Mouse (Mus musculus): ENCODE measurements around the gene Clasp2. TPM values are rescaled to one million over a fixed set of nuclear protein-coding genes. Genes with fewer than 3 reads are reported as not detected.

Clasp2 gene
- total and polyA plus RNA-seq, 3 experiments, result 28.7 to 209 (median 30.8) TPM

GRCm38 (mm10) chr9:113867951-113868350, 126.7 kb downstream of the Clasp2 start:
- H3K4me3 ChIP-seq (ENCODE audit: control insufficient read depth in 1 of 2, insufficient read depth in 1 of 2, low read depth in 2 of 2, low read length in 2 of 2), result no peak overlapping the region
- no peak for DNase-seq (ENCODE audit: low read depth, low spot score)
- peaks cover 7 to 16% of the 10 kb centered on the region in 2 experiments for H3K36me3 ChIP-seq (ENCODE audit: control insufficient read depth in 1 of 2, insufficient read depth in 2 of 2, low read length in 2 of 2)
- peaks cover 4 to 12% of the 10 kb centered on the region in 2 experiments for H3K4me1 ChIP-seq (ENCODE audit: control insufficient read depth in 1 of 2, insufficient read depth in 2 of 2, low read length in 2 of 2)
- no peaks in the 10 kb centered on the region for H3K9me3 ChIP-seq (replicated peaks; ENCODE audit: insufficient read depth, low read length)
- TF ChIP-seq POLR2AphosphoS5 (IDR thresholded peaks at IDR 0.05; ENCODE audit: borderline replicate concordance, low read depth, low read length) (no peak), MEF2A (IDR thresholded peaks at IDR 0.05; ENCODE audit: extremely low read depth, insufficient replicate concordance, low read depth, low read length, poor library complexity, severe bottlenecking) (no peak), ZNF384 (IDR thresholded peaks at IDR 0.05; ENCODE audit: low read depth, low read length) (no peak), ZC3H11A (IDR thresholded peaks at IDR 0.05; ENCODE audit: low read depth, low read length) (no peak), EP300 (IDR thresholded peaks at IDR 0.05; ENCODE audit: low read depth in 1 of 2, low read length in 2 of 2) (no peak), SIN3A (IDR thresholded peaks at IDR 0.05; ENCODE audit: low read length) (no peak), USF1 (IDR thresholded peaks at IDR 0.05; ENCODE audit: low read depth, low read length) (no peak), GATA1 (IDR thresholded peaks at IDR 0.05; ENCODE audit: low read depth, low read length) (no peak), USF2 (IDR thresholded peaks at IDR 0.05; ENCODE audit: borderline replicate concordance in 1 of 2, insufficient read depth in 1 of 2, low read depth in 1 of 2, low read length in 2 of 2) (no peak), MYC (IDR thresholded peaks at IDR 0.05; ENCODE audit: low read depth, low read length) (no peak), MAZ (IDR thresholded peaks at IDR 0.05; ENCODE audit: low read depth, low read length) (no peak), HCFC1 (IDR thresholded peaks at IDR 0.05; ENCODE audit: low read depth, low read length) (no peak), RAD21 (IDR thresholded peaks at IDR 0.05; ENCODE audit: low read depth, low read length) (no peak), CHD2 (IDR thresholded peaks at IDR 0.05; ENCODE audit: low read length) (no peak), TAL1 (IDR thresholded peaks at IDR 0.05; ENCODE audit: low read length) (no peak), ZMIZ1 (IDR thresholded peaks at IDR 0.05; ENCODE audit: low read depth, low read length) (no peak), ETS1 (IDR thresholded peaks at IDR 0.05; ENCODE audit: low read depth, low read length) (no peak)
- H3K9ac ChIP-seq (ENCODE audit: control insufficient read depth, low read depth, low read length, poor library complexity, severe bottlenecking), result no peak overlapping the region
- H3K27ac ChIP-seq (ENCODE audit: control insufficient read depth, low read depth, low read length), result no peak overlapping the region
- no peaks in the 10 kb centered on the region for H3K27me3 ChIP-seq (ENCODE audit: control insufficient read depth in 1 of 2, insufficient read depth in 2 of 2, low read length in 2 of 2)
- H3K79me2 ChIP-seq (ENCODE audit: control insufficient read depth, insufficient read depth, low read length, poor library complexity), result no peaks in the 10 kb centered on the region

GRCm38 (mm10) chr9:113894903-113895302, 153.6 kb downstream of the Clasp2 start:
- DNase-seq (ENCODE audit: low read depth, low spot score), result no peak
- Histone ChIP-seq H3K27ac (ENCODE audit: control insufficient read depth, low read depth, low read length) (no peak overlapping the region), H3K4me1 (ENCODE audit: control insufficient read depth in 1 of 2, insufficient read depth in 2 of 2, low read length in 2 of 2) (peaks cover 0 to 3% of the 10 kb centered on the region in 2 experiments; a peak in 1 of 4 replicates), H3K36me3 (ENCODE audit: control insufficient read depth in 1 of 2, insufficient read depth in 2 of 2, low read length in 2 of 2) (peaks cover 0 to 11% of the 10 kb centered on the region in 2 experiments; a peak in 2 of 4 replicates), H3K79me2 (ENCODE audit: control insufficient read depth, insufficient read depth, low read length, poor library complexity) (no peaks in the 10 kb centered on the region), H3K27me3 (ENCODE audit: control insufficient read depth in 1 of 2, insufficient read depth in 2 of 2, low read length in 2 of 2) (no peaks in the 10 kb centered on the region), H3K9ac (ENCODE audit: control insufficient read depth, low read depth, low read length, poor library complexity, severe bottlenecking) (no peak overlapping the region), H3K4me3 (ENCODE audit: control insufficient read depth in 1 of 2, insufficient read depth in 1 of 2, low read depth in 2 of 2, low read length in 2 of 2) (no peak overlapping the region), H3K9me3 (replicated peaks; ENCODE audit: insufficient read depth, low read length) (no peaks in the 10 kb centered on the region)
- TF ChIP-seq MAFK (IDR thresholded peaks at IDR 0.05; ENCODE audit: borderline replicate concordance, low read depth, low read length) (no peak), CHD1 (IDR thresholded peaks at IDR 0.05; ENCODE audit: low read depth, low read length) (no peak), JUND (IDR thresholded peaks at IDR 0.05; ENCODE audit: low read depth, low read length) (no peak), GABPA (IDR thresholded peaks at IDR 0.05; ENCODE audit: low read depth, low read length) (no peak), POLR2AphosphoS5 (IDR thresholded peaks at IDR 0.05; ENCODE audit: borderline replicate concordance, low read depth, low read length) (no peak), MAX (IDR thresholded peaks at IDR 0.05; ENCODE audit: low read length) (no peak), MEF2A (IDR thresholded peaks at IDR 0.05; ENCODE audit: extremely low read depth, insufficient replicate concordance, low read depth, low read length, poor library complexity, severe bottlenecking) (no peak), CHD2 (IDR thresholded peaks at IDR 0.05; ENCODE audit: low read length) (no peak), POLR2A (IDR thresholded peaks at IDR 0.05; ENCODE audit: control insufficient read depth in 1 of 2, insufficient read depth in 1 of 2, low read depth in 1 of 2, low read length in 2 of 2, poor library complexity in 1 of 2) (no peak), USF2 (IDR thresholded peaks at IDR 0.05; ENCODE audit: borderline replicate concordance in 1 of 2, insufficient read depth in 1 of 2, low read depth in 1 of 2, low read length in 2 of 2) (no peak), TCF12 (IDR thresholded peaks at IDR 0.05; ENCODE audit: low read depth, low read length) (no peak), NELFE (IDR thresholded peaks at IDR 0.05; ENCODE audit: low read depth, low read length) (no peak), MAZ (IDR thresholded peaks at IDR 0.05; ENCODE audit: low read depth, low read length) (no peak), TBP (IDR thresholded peaks at IDR 0.05; ENCODE audit: low read depth, low read length) (no peak), MYC (IDR thresholded peaks at IDR 0.05; ENCODE audit: low read depth, low read length) (no peak), MXI1 (IDR thresholded peaks at IDR 0.05; ENCODE audit: low read depth, low read length) (no peak), KAT2A (conservative IDR thresholded peaks at IDR 0.05; ENCODE audit: low read depth, low read length) (no peak), GATA1 (IDR thresholded peaks at IDR 0.05; ENCODE audit: low read depth, low read length) (no peak)

All from MEL (cell line).